Mouse (Mus musculus): Measurements from ENCODE around the gene Dthd1. TPM values are rescaled to one million over a fixed set of nuclear protein-coding genes. Genes with fewer than 3 reads are reported as not detected.

The Dthd1 gene
- polyA plus RNA-seq, 1 experiment from 2014 or later: not detected

- H3K4me2 ChIP-seq: no peak overlapping the region
- no peak overlapping the region for H3K4me3 ChIP-seq
- H3K36me3 ChIP-seq: no peaks in the 10 kb centered on the region
- ATAC-seq (ENCODE audit: low FRiP score, low read depth): no peak
- no peaks in the 10 kb centered on the region for H3K27me3 ChIP-seq
- H3K27ac ChIP-seq (replicated peaks): no peak overlapping the region
- no peaks in the 10 kb centered on the region for H3K4me1 ChIP-seq (replicated peaks)
- no peaks in the 10 kb centered on the region for H3K9me3 ChIP-seq
- H3K9ac ChIP-seq: no peak overlapping the region
- WGBS: 81% methylated on average over 1 of the region's 1 CpGs
Observed at GRCm38 (mm10) chr5:62815741-62816140, 2.1 kb downstream of the Dthd1 start.

- Histone ChIP-seq H3K4me1 (replicated peaks) (no peaks in the 10 kb centered on the region), H3K36me3 (no peaks in the 10 kb centered on the region), H3K27me3 (no peaks in the 10 kb centered on the region), H3K9me3 (no peaks in the 10 kb centered on the region), H3K27ac (replicated peaks) (no peak overlapping the region), H3K4me3 (no peak overlapping the region), H3K9ac (no peak overlapping the region), H3K4me2 (no peak overlapping the region)
- no peak for ATAC-seq (ENCODE audit: low FRiP score, low read depth)
- WGBS: 85% methylated on average over 2 of the region's 2 CpGs
Observed at GRCm38 (mm10) chr5:62819567-62819966, 5.9 kb downstream of the Dthd1 start.

- H3K4me1 ChIP-seq (replicated peaks): no peaks in the 10 kb centered on the region
- H3K9ac ChIP-seq: no peak overlapping the region
- H3K27ac ChIP-seq (replicated peaks): 0 out of 2 replicates have a peak overlapping the region, but pooled peaks have one; percentile 42
- no peaks in the 10 kb centered on the region for H3K9me3 ChIP-seq
- no peak overlapping the region for H3K4me3 ChIP-seq
- no peak for ATAC-seq (ENCODE audit: low FRiP score, low read depth)
- H3K4me2 ChIP-seq: no peak overlapping the region
- no peaks in the 10 kb centered on the region for H3K27me3 ChIP-seq
- WGBS: 66% methylated on average over 8 of the region's 8 CpGs
- no peaks in the 10 kb centered on the region for H3K36me3 ChIP-seq
Observed at GRCm38 (mm10) chr5:62820363-62821271, 7.0 kb downstream of the Dthd1 start.

GRCm38 (mm10) chr5:62842955-62843730 lies 29.5 kb downstream of the Dthd1 start:
- ATAC-seq (ENCODE audit: low FRiP score, low read depth): no peak

GRCm38 (mm10) chr5:62846571-62847131 lies 33.0 kb downstream of the Dthd1 start:
- Histone ChIP-seq H3K36me3 (no peaks in the 10 kb centered on the region), H3K9ac (no peak overlapping the region), H3K4me3 (no peak overlapping the region), H3K9me3 (no peaks in the 10 kb centered on the region), H3K4me1 (replicated peaks) (no peaks in the 10 kb centered on the region), H3K27me3 (no peaks in the 10 kb centered on the region), H3K4me2 (no peak overlapping the region), H3K27ac (replicated peaks) (no peak overlapping the region)
- WGBS: 84% methylated on average over 6 of the region's 6 CpGs
- ATAC-seq (ENCODE audit: low FRiP score, low read depth): no peak

More at GRCm38 (mm10) chr5:62842955-62843730, 29.5 kb downstream of the Dthd1 start:
- WGBS: 96% methylated on average over 3 of the region's 3 CpGs
- Histone ChIP-seq H3K27me3 (no peaks in the 10 kb centered on the region), H3K4me3 (no peak overlapping the region), H3K27ac (replicated peaks) (no peak overlapping the region), H3K4me2 (no peak overlapping the region), H3K9me3 (no peaks in the 10 kb centered on the region), H3K9ac (no peak overlapping the region), H3K36me3 (no peaks in the 10 kb centered on the region), H3K4me1 (replicated peaks) (no peaks in the 10 kb centered on the region)

- H3K4me1 ChIP-seq (replicated peaks): no peaks in the 10 kb centered on the region
- no peaks in the 10 kb centered on the region for H3K9me3 ChIP-seq
- H3K4me3 ChIP-seq: no peak overlapping the region
- ATAC-seq (ENCODE audit: low FRiP score, low read depth): no peak
- WGBS: 82% methylated on average over 2 of the region's 2 CpGs
- no peak overlapping the region for H3K4me2 ChIP-seq
- no peak overlapping the region for H3K9ac ChIP-seq
- no peaks in the 10 kb centered on the region for H3K27me3 ChIP-seq
- no peaks in the 10 kb centered on the region for H3K36me3 ChIP-seq
- no peak overlapping the region for H3K27ac ChIP-seq (replicated peaks)
Observed at GRCm38 (mm10) chr5:62851337-62851736, 37.7 kb downstream of the Dthd1 start.

- no peak for ATAC-seq (ENCODE audit: low FRiP score, low read depth)
- no peaks in the 10 kb centered on the region for H3K27me3 ChIP-seq
Observed at GRCm38 (mm10) chr5:62854361-62854844, 40.8 kb downstream of the Dthd1 start.

GRCm38 (mm10) chr5:62857502-62857901 lies 43.9 kb downstream of the Dthd1 start:
- no peaks in the 10 kb centered on the region for H3K4me1 ChIP-seq (replicated peaks)
- H3K27ac ChIP-seq (replicated peaks): no peak overlapping the region
- WGBS: 79% methylated on average over 1 of the region's 1 CpGs
- H3K9ac ChIP-seq: no peak overlapping the region
- no peaks in the 10 kb centered on the region for H3K36me3 ChIP-seq
- H3K27me3 ChIP-seq: no peaks in the 10 kb centered on the region
- ATAC-seq (ENCODE audit: low FRiP score, low read depth): no peak
- H3K4me2 ChIP-seq: no peak overlapping the region
- no peaks in the 10 kb centered on the region for H3K9me3 ChIP-seq
- H3K4me3 ChIP-seq: no peak overlapping the region

More at GRCm38 (mm10) chr5:62854361-62854844, 40.8 kb downstream of the Dthd1 start:
- whole genome bisulfite sequencing: 93% methylated on average over 4 of the region's 4 CpGs
- H3K4me3 ChIP-seq: no peak overlapping the region
- H3K36me3 ChIP-seq: no peaks in the 10 kb centered on the region
- H3K4me2 ChIP-seq: no peak overlapping the region
- no peaks in the 10 kb centered on the region for H3K4me1 ChIP-seq (replicated peaks)
- no peak overlapping the region for H3K9ac ChIP-seq
- H3K27ac ChIP-seq (replicated peaks): no peak overlapping the region
- no peaks in the 10 kb centered on the region for H3K9me3 ChIP-seq

- Histone ChIP-seq H3K4me3 (no peak overlapping the region), H3K36me3 (no peaks in the 10 kb centered on the region), H3K4me1 (replicated peaks) (no peaks in the 10 kb centered on the region), H3K27me3 (no peaks in the 10 kb centered on the region), H3K4me2 (no peak overlapping the region), H3K9ac (no peak overlapping the region), H3K27ac (replicated peaks) (no peak overlapping the region), H3K9me3 (no peaks in the 10 kb centered on the region)
- ATAC-seq (ENCODE audit: low FRiP score, low read depth): no peak
- WGBS: 86% methylated on average over 2 of the region's 2 CpGs
Observed at GRCm38 (mm10) chr5:62858282-62858681, 44.7 kb downstream of the Dthd1 start.

GRCm38 (mm10) chr5:62864348-62864747 lies 50.7 kb downstream of the Dthd1 start:
- no peak overlapping the region for H3K9ac ChIP-seq
- no peak for ATAC-seq (ENCODE audit: low FRiP score, low read depth)

GRCm38 (mm10) chr5:62867003-62867402 lies 53.4 kb downstream of the Dthd1 start:
- Histone ChIP-seq H3K9me3 (no peaks in the 10 kb centered on the region), H3K4me3 (no peak overlapping the region), H3K4me1 (replicated peaks) (no peaks in the 10 kb centered on the region), H3K27ac (replicated peaks) (no peak overlapping the region), H3K4me2 (no peak overlapping the region), H3K27me3 (no peaks in the 10 kb centered on the region), H3K9ac (no peak overlapping the region), H3K36me3 (no peaks in the 10 kb centered on the region)
- no peak for ATAC-seq (ENCODE audit: low FRiP score, low read depth)

More at GRCm38 (mm10) chr5:62864348-62864747, 50.7 kb downstream of the Dthd1 start:
- Histone ChIP-seq H3K36me3 (no peaks in the 10 kb centered on the region), H3K4me1 (replicated peaks) (no peaks in the 10 kb centered on the region), H3K4me3 (no peak overlapping the region), H3K27ac (replicated peaks) (no peak overlapping the region), H3K27me3 (no peaks in the 10 kb centered on the region), H3K4me2 (no peak overlapping the region), H3K9me3 (no peaks in the 10 kb centered on the region)
- 90% methylated on average over 3 of the region's 3 CpGs for WGBS

GRCm38 (mm10) chr5:62879530-62879929 lies 65.9 kb downstream of the Dthd1 start:
- no peak for ATAC-seq (ENCODE audit: low FRiP score, low read depth)
- no peaks in the 10 kb centered on the region for H3K36me3 ChIP-seq
- no peak overlapping the region for H3K27ac ChIP-seq (replicated peaks)
- H3K9ac ChIP-seq: no peak overlapping the region
- H3K9me3 ChIP-seq: no peaks in the 10 kb centered on the region
- H3K4me2 ChIP-seq: no peak overlapping the region
- no peaks in the 10 kb centered on the region for H3K27me3 ChIP-seq
- no peaks in the 10 kb centered on the region for H3K4me1 ChIP-seq (replicated peaks)
- H3K4me3 ChIP-seq: no peak overlapping the region
- WGBS: 67% methylated on average over 1 of the region's 1 CpGs

All from hindbrain, embryonic 15.5 days (tissue).